Mouse (Mus musculus) hindbrain, embryonic 11.5 days (tissue): ENCODE data around the gene Rbm33. TPM values are rescaled to one million over a fixed set of nuclear protein-coding genes. Genes with fewer than 3 reads are reported as not detected.

Experiments
- ATAC-seq: fragments of 200-750 bp; cut with Nextera tagmentation; 2 replicates; pipeline ENCODE4 v1.8.0; 2017; ENCODE audit warnings: mild to moderate bottlenecking, moderate TSS enrichment, moderate library complexity; ENCODE audit not compliant: low FRiP score
- DNase-seq: peaks from one replicate; pipeline ENCODE4 v3.0.0-alpha.2; 2015; ENCODE audit warnings: low spot score
- H3K27ac ChIP-seq: fragments of 300-500 bp; sonication (generic); 2 replicates; pipeline ENCODE4 v1.5.1; 2014; ENCODE audit warnings: mild to moderate bottlenecking, low read depth, low read length
- H3K27me3 ChIP-seq: fragments of 300-500 bp; sonication (generic); 2 replicates; pipeline ENCODE4 v1.6.1; 2014; ENCODE audit warnings: mild to moderate bottlenecking, low read length, moderate library complexity, mixed read lengths; ENCODE audit not compliant: control insufficient read depth, insufficient read depth
- H3K36me3 ChIP-seq: fragments of 300-500 bp; sonication (generic); 2 replicates; pipeline ENCODE4 v1.6.1; 2014; ENCODE audit warnings: mild to moderate bottlenecking, low read length, moderate library complexity, mixed read lengths; ENCODE audit not compliant: control insufficient read depth, insufficient read depth
- H3K4me1 ChIP-seq: fragments of 300-500 bp; sonication (generic); replicated peaks from 2 replicates; pipeline ENCODE4 v1.6.1; 2014; ENCODE audit warnings: low read length, mixed read lengths; ENCODE audit not compliant: control insufficient read depth, insufficient read depth
- H3K4me2 ChIP-seq: fragments of 300-500 bp; sonication (generic); replicated peaks from 2 replicates; pipeline ENCODE4 v1.6.1; 2014; ENCODE audit warnings: mild to moderate bottlenecking, low read depth, low read length
- H3K4me3 ChIP-seq: fragments of 300-500 bp; sonication (generic); 2 replicates; pipeline ENCODE4 v1.5.1; 2014; ENCODE audit warnings: low read depth, low read length
- H3K9ac ChIP-seq: fragments of 300-500 bp; sonication (generic); 2 replicates; pipeline ENCODE4 v1.6.1; 2014; ENCODE audit warnings: low read depth, low read length
- H3K9me3 ChIP-seq: fragments of 300-500 bp; sonication (generic); 2 replicates; pipeline ENCODE4 v1.6.1; 2016; ENCODE audit warnings: low read length; ENCODE audit not compliant: control insufficient read depth
- WGBS: fragments of 180-500 bp; shearing (Covaris S2); extraction: QIAGEN DNeasy Blood & Tissue Kit; methylation state at CpG from one replicate; pipeline ENCODE4 v1.1.7; 2014; 5-methylcytosine and 5-hydroxymethylcytosine counted together
- polyA plus RNA-seq: library from polyadenylated mRNA; unstranded; fragments of >200 nt; fragmentation: Nextera tagmentation; extraction: Ambion mirVana; gene quantifications from 2 replicates; pipeline ENCODE4 v1.2.1, GENCODE M21; 2014

Gene Rbm33
- polyA plus RNA-seq, 1 experiment from 2014 or later = 32.8 TPM

GRCm38 (mm10) chr5:28450126-28450890 is 133.4 kb downstream of the Rbm33 start:
- Histone ChIP-seq H3K9ac (no peak overlapping the region), H3K36me3 (no peaks in the 10 kb centered on the region), H3K27ac (no peak overlapping the region), H3K4me1 (no peaks in the 10 kb centered on the region), H3K9me3 (no peaks in the 10 kb centered on the region), H3K4me2 (no peak overlapping the region), H3K4me3 (no peak overlapping the region), H3K27me3 (peaks cover 3% of the 10 kb centered on the region; the same call in 1 of the 2 replicates)
- DNase-seq (no peak), ATAC-seq (no peak)
- WGBS = 58% methylated on average over 3 of the region's 3 CpGs

GRCm38 (mm10) chr5:28451053-28451638 is 134.2 kb downstream of the Rbm33 start:
- no peaks in the 10 kb centered on the region for H3K9me3 ChIP-seq
- no peak overlapping the region for H3K4me3 ChIP-seq
- H3K4me2 ChIP-seq = no peak overlapping the region
- H3K27me3 ChIP-seq = peaks cover 11% of the 10 kb centered on the region
- 32% methylated on average over 6 of the region's 6 CpGs for WGBS
- ATAC-seq (peak; percentile 54), DNase-seq (peak; percentile 92)
- no peak overlapping the region for H3K27ac ChIP-seq
- no peaks in the 10 kb centered on the region for H3K4me1 ChIP-seq
- H3K36me3 ChIP-seq = no peaks in the 10 kb centered on the region
- no peak overlapping the region for H3K9ac ChIP-seq

GRCm38 (mm10) chr5:28453086-28453485 is 136.2 kb downstream of the Rbm33 start:
- H3K36me3 ChIP-seq = no peaks in the 10 kb centered on the region
- no peak for DNase-seq
- peaks cover 27% of the 10 kb centered on the region for H3K27me3 ChIP-seq
- H3K4me1 ChIP-seq = peaks cover 4% of the 10 kb centered on the region
- ATAC-seq = no peak
- H3K9ac ChIP-seq = no peak overlapping the region
- H3K4me3 ChIP-seq = no peak overlapping the region
- no peaks in the 10 kb centered on the region for H3K9me3 ChIP-seq
- no peak overlapping the region for H3K4me2 ChIP-seq
- 79% methylated on average over 5 of the region's 5 CpGs for WGBS
- no peak overlapping the region for H3K27ac ChIP-seq

GRCm38 (mm10) chr5:28453523-28453922 is 136.6 kb downstream of the Rbm33 start:
- ATAC-seq (peak; percentile 26; the same call in 1 of the 2 replicates), DNase-seq (no peak)
- no peak overlapping the region for H3K9ac ChIP-seq
- peaks cover 31% of the 10 kb centered on the region for H3K27me3 ChIP-seq
- no peak overlapping the region for H3K4me2 ChIP-seq
- H3K36me3 ChIP-seq = no peaks in the 10 kb centered on the region
- WGBS = 28% methylated on average over 3 of the region's 3 CpGs
- H3K4me3 ChIP-seq = no peak overlapping the region
- peaks cover 8% of the 10 kb centered on the region for H3K4me1 ChIP-seq
- no peaks in the 10 kb centered on the region for H3K9me3 ChIP-seq
- H3K27ac ChIP-seq = no peak overlapping the region

- Histone ChIP-seq H3K9ac (no peak overlapping the region), H3K4me2 (no peak overlapping the region), H3K9me3 (no peaks in the 10 kb centered on the region), H3K4me3 (no peak overlapping the region), H3K27me3 (peaks cover 41% of the 10 kb centered on the region), H3K27ac (no peak overlapping the region), H3K4me1 (peaks cover 8% of the 10 kb centered on the region), H3K36me3 (no peaks in the 10 kb centered on the region)
- 92% methylated on average over 6 of the region's 6 CpGs for WGBS
- ATAC-seq (no peak), DNase-seq (no peak)
Observed at GRCm38 (mm10) chr5:28454546-28454945, 137.6 kb downstream of the Rbm33 start.

GRCm38 (mm10) chr5:28455721-28456120 is 138.8 kb downstream of the Rbm33 start:
- H3K9me3 ChIP-seq = no peaks in the 10 kb centered on the region
- H3K4me3 ChIP-seq = no peak overlapping the region
- H3K36me3 ChIP-seq = no peaks in the 10 kb centered on the region
- no peak overlapping the region for H3K27ac ChIP-seq
- ATAC-seq = no peak
- peaks cover 53% of the 10 kb centered on the region for H3K27me3 ChIP-seq
- no peak for DNase-seq
- H3K4me2 ChIP-seq = no peak overlapping the region
- WGBS = 89% methylated on average over 5 of the region's 5 CpGs
- no peak overlapping the region for H3K9ac ChIP-seq
- H3K4me1 ChIP-seq = peaks cover 20% of the 10 kb centered on the region

GRCm38 (mm10) chr5:28456366-28456765 is 139.4 kb downstream of the Rbm33 start:
- H3K27me3 ChIP-seq = peaks cover 59% of the 10 kb centered on the region
- no peak overlapping the region for H3K9ac ChIP-seq
- no peak overlapping the region for H3K27ac ChIP-seq
- peaks cover 21% of the 10 kb centered on the region for H3K4me1 ChIP-seq
- H3K9me3 ChIP-seq = no peaks in the 10 kb centered on the region
- no peak overlapping the region for H3K4me2 ChIP-seq
- no peak overlapping the region for H3K4me3 ChIP-seq
- DNase-seq = no peak
- ATAC-seq = no peak
- no peaks in the 10 kb centered on the region for H3K36me3 ChIP-seq
- WGBS = 55% methylated on average over 1 of the region's 1 CpGs

- Histone ChIP-seq H3K9me3 (no peaks in the 10 kb centered on the region), H3K4me1 (peaks cover 24% of the 10 kb centered on the region), H3K4me2 (peak overlapping the region; percentile 60), H3K9ac (0 out of 2 replicates have a peak overlapping the region, but pooled peaks have one; percentile 19), H3K27ac (no peak overlapping the region), H3K36me3 (no peaks in the 10 kb centered on the region), H3K4me3 (peak overlapping the region; percentile 32), H3K27me3 (peaks cover 76% of the 10 kb centered on the region)
- no peak; the same call in 1 of the 2 replicates for ATAC-seq
- under 1% methylated on average over 86 of the region's 95 CpGs for WGBS
- DNase-seq = peak; percentile 64
Observed at GRCm38 (mm10) chr5:28457921-28458641, 141.2 kb downstream of the Rbm33 start.
